Mouse (Mus musculus) liver, embryonic 14.5 days (tissue): ENCODE results near the gene Plekha1. TPM values are rescaled to one million over a fixed set of nuclear protein-coding genes. Genes with fewer than 3 reads are reported as not detected.
A peak's percentile ranks its signal among the peaks of the same experiment; 100 is the strongest.

ENCODE experiments used
- ATAC-seq: fragments of 200-750 bp; cut with Nextera tagmentation; 2 replicates; pipeline ENCODE4 v1.8.0; 2017; ENCODE audit warnings: moderate number of reproducible peaks, mild to moderate bottlenecking, moderate library complexity; ENCODE audit not compliant: insufficient read depth
- DNase-seq, 3 experiments: peaks; one replicate each; pipeline ENCODE4 v3.0.0-alpha.2; 2012 to 2013; ENCODE audit warnings: low read depth in 3 of 3, low spot score in 3 of 3
- H3K27ac ChIP-seq: fragments of 300-500 bp; sonication (generic); 2 replicates; pipeline ENCODE4 v1.5.1; 2014; ENCODE audit warnings: moderate library complexity, mild to moderate bottlenecking, control low read depth, inconsistent platforms
- H3K27me3 ChIP-seq: fragments of 300-500 bp; sonication (generic); 2 replicates; pipeline ENCODE4 v1.6.1; 2014; ENCODE audit warnings: mild to moderate bottlenecking, low read length, moderate library complexity; ENCODE audit not compliant: control insufficient read depth, insufficient read depth
- H3K36me3 ChIP-seq: fragments of 300-500 bp; sonication (generic); replicated peaks from 2 replicates; pipeline ENCODE4 v1.6.1; 2014; ENCODE audit warnings: low read depth; ENCODE audit not compliant: control insufficient read depth, insufficient read depth
- H3K4me1 ChIP-seq, 2 experiments: fragments of 200-500 bp in 1 of 2; fragments of 300-500 bp in 1 of 2; sonication (generic) in 1 of 2; replicated peaks; 2 replicates each; pipeline ENCODE4 v1.6.1; 2012 to 2014; ENCODE audit warnings: antibody characterized with exemption in 1 of 2, inconsistent platforms in 1 of 2, low read length in 1 of 2; ENCODE audit not compliant: control insufficient read depth in 2 of 2, insufficient read depth in 2 of 2
- H3K4me2 ChIP-seq: fragments of 300-500 bp; sonication (generic); 2 replicates; pipeline ENCODE4 v1.6.1; 2014; ENCODE audit warnings: low read depth, mild to moderate bottlenecking, control low read depth, moderate library complexity
- H3K4me3 ChIP-seq, 2 experiments: fragments of 200-500 bp in 1 of 2; fragments of 300-500 bp in 1 of 2; sonication (generic) in 1 of 2; 2 replicates each; pipeline ENCODE4 v1.5.1; 2012 to 2014; ENCODE audit warnings: low read depth in 2 of 2, low read length in 2 of 2, mild to moderate bottlenecking in 2 of 2, control low read depth in 1 of 2, inconsistent platforms in 1 of 2, moderate library complexity in 1 of 2; ENCODE audit not compliant: insufficient read depth in 1 of 2
- H3K9ac ChIP-seq: fragments of 300-500 bp; sonication (generic); replicated peaks from 2 replicates; pipeline ENCODE4 v1.6.1; 2014; ENCODE audit warnings: mild to moderate bottlenecking, control low read depth, moderate library complexity
- H3K9me3 ChIP-seq: fragments of 300-500 bp; sonication (generic); 2 replicates; pipeline ENCODE4 v1.6.1; 2016; ENCODE audit warnings: low read length, mixed read lengths; ENCODE audit not compliant: control insufficient read depth
- CTCF ChIP-seq: IDR thresholded peaks from 2 replicates; pipeline ENCODE4 v1.5.1; 2016; ENCODE audit warnings: antibody characterized with exemption, low read depth, control low read depth
- EP300 ChIP-seq: IDR thresholded peaks from 2 replicates; pipeline ENCODE4 v1.6.1; 2016; ENCODE audit warnings: antibody characterized with exemption, low read depth
- WGBS: fragments of 180-500 bp; shearing (Covaris S2); extraction: QIAGEN DNeasy Blood & Tissue Kit; methylation state at CpG from one replicate; pipeline ENCODE4 v1.1.7; 2014; ENCODE audit not compliant: insufficient replicate concordance; 5-methylcytosine and 5-hydroxymethylcytosine counted together
- polyA plus RNA-seq, 2 experiments: library from polyadenylated mRNA; depleted of rRNA in 1 of 2; stranded (reverse) in 1 of 2; unstranded in 1 of 2; fragments of >200 nt; fragmentation: Nextera tagmentation in 1 of 2; extraction: Ambion mirVana in 1 of 2; gene quantifications; 2 replicates each; pipeline versions ENCODE4 v1.2.1 to v1.2.3; 2012 to 2014

The Plekha1 gene
- polyA plus RNA-seq, 2 experiments, result 5.0 to 7.1 TPM

DNA sequence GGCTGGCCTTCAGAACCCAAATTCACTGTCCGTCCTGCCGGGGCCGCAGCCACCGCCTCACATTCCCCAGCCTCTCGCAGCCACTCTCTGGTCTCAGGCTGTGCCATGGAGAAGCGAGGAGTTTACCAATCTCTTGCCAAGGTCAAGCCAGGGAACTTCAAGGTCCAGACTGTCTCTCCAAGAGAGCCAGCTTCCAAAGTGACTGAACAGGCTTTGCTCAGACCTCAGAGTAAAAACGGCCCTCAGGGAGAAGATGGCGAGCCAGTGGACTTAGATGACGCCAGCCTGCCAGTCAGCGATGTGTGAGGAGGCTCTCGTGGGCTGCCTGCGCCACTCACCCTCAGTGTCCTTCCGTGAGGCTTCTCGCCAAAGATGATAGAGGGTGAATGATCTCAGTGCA, 45.3 kb downstream of the Plekha1 start:
- Histone ChIP-seq H3K4me3 (no peak overlapping the region), H3K27ac (no peak overlapping the region), H3K9me3 (no peaks in the 10 kb centered on the region), H3K9ac (no peak overlapping the region), H3K4me1 (no peaks in the 10 kb centered on the region), H3K27me3 (no peaks in the 10 kb centered on the region), H3K36me3 (no peaks in the 10 kb centered on the region), H3K4me2 (no peak overlapping the region)
- no peak for ATAC-seq
- 76% methylated on average over 14 of the region's 14 CpGs for WGBS
- no peak for DNase-seq
- TF ChIP-seq CTCF (no peak), EP300 (no peak)

DNA sequence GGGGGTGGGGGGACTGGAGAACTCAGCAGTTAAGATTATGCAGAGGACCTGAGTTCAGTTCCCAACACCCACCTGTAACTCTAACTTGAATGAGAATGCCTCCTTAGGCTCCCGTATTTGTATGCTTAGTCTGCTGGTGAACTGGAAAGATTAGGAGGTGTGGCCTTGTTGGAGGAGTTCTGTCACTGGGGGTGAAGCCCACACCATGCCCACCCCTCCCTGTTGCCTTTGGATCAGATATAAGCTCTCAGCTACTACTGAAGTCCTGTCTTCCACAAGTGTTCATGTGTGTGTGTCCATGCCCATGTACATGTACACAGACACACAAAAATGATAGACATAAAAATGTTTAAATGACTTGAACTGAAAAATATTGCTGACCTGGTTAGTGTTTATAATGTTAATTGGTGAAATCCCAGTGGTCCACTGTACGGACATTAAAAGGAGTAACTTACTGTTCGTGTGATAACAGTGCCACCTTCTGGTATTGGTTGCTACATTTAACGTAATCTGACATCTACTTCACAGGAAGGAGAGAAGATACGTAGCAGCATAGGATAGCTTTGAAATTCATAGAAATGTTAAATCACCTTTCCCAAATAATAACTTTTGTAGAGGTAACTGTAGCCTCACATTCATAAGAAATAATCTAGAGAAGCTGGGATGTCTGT, 49.3 kb downstream of the Plekha1 start:
- WGBS, result 38% methylated on average over 5 of the region's 5 CpGs
- TF ChIP-seq CTCF, result peak; percentile 33; the same call in 1 of the 2 replicates
- no peak for TF ChIP-seq EP300
- H3K9ac ChIP-seq, result no peak overlapping the region
- no peaks in the 10 kb centered on the region for H3K9me3 ChIP-seq
- no peak overlapping the region for H3K4me3 ChIP-seq
- ATAC-seq (no peak), DNase-seq (no peak)
- H3K27me3 ChIP-seq, result no peaks in the 10 kb centered on the region
- no peaks in the 10 kb centered on the region for H3K4me1 ChIP-seq
- H3K4me2 ChIP-seq, result no peak overlapping the region
- no peaks in the 10 kb centered on the region for H3K36me3 ChIP-seq
- H3K27ac ChIP-seq, result no peak overlapping the region

DNA sequence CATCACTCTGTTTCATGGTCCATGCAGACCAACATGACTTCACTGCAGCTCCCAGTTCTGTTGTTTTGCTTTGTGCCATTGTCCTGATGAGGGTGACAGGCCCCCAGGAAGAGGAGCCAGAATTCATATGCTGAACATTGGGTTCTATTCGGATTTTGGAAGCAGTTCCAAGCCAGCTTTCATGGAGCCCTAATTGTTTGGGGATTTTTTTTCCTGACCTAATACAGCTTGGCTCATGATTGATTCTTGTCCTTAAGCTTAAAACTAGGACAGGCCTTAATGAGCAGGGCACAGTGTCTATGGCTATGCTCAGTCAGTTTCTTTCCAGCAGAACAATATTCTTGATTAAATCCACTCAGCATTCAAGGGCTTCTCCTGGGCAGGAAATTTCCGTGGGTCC, 52.7 kb downstream of the Plekha1 start:
- no peak overlapping the region for H3K27ac ChIP-seq
- H3K9me3 ChIP-seq, result no peaks in the 10 kb centered on the region
- no peaks in the 10 kb centered on the region for H3K27me3 ChIP-seq
- no peak for TF ChIP-seq EP300
- TF ChIP-seq CTCF, result no peak
- no peaks in the 10 kb centered on the region for H3K36me3 ChIP-seq
- no peak overlapping the region for H3K4me2 ChIP-seq
- WGBS, result 36% methylated on average over 2 of the region's 2 CpGs
- H3K9ac ChIP-seq, result no peak overlapping the region
- ATAC-seq (no peak), DNase-seq (no peak)
- no peaks in the 10 kb centered on the region for H3K4me1 ChIP-seq
- no peak overlapping the region for H3K4me3 ChIP-seq

DNA sequence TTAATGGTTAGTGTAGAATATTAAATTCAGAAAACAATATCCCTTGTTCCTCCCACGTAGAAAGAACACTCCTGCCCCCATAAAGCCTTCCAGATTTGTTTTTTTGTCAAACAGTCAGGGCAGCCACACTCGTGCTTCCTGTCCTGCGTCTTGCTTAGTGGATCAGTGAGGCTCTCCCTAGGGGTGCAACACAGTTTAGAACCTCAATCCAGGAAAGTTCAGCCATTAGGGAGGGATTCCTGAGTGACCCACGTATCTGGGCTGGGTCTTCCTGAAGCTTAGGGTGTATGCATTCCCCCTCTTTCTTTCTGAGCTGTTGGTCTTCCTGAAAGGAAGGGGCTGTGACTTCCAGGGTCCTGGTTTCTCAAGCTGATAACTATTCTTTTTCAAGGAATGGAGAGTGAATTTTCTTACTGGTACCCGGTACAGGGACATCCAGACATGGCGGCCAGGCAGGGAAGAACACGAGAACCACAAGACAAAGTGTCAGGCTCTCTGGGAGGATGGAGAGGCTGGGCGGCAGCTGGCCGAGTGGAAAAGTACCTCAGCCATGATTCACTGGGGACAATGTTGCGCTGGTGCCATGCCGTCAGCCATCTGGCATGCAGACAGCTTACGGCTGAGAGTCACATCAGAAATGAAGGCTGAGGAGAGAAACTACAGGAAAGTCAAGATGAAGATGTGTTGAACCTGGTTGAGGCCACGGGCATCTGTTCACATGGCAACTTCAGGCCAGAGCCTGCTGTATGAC, 57.6 kb downstream of the Plekha1 start:
- TF ChIP-seq EP300 (no peak), CTCF (no peak)
- H3K4me3 ChIP-seq, result no peak overlapping the region
- no peaks in the 10 kb centered on the region for H3K27me3 ChIP-seq
- no peaks in the 10 kb centered on the region for H3K9me3 ChIP-seq
- no peaks in the 10 kb centered on the region for H3K4me1 ChIP-seq
- DNase-seq (no peak), ATAC-seq (no peak)
- H3K36me3 ChIP-seq, result no peaks in the 10 kb centered on the region
- WGBS, result 50% methylated on average over 13 of the region's 13 CpGs
- no peak overlapping the region for H3K9ac ChIP-seq
- H3K27ac ChIP-seq, result no peak overlapping the region
- H3K4me2 ChIP-seq, result no peak overlapping the region

DNA sequence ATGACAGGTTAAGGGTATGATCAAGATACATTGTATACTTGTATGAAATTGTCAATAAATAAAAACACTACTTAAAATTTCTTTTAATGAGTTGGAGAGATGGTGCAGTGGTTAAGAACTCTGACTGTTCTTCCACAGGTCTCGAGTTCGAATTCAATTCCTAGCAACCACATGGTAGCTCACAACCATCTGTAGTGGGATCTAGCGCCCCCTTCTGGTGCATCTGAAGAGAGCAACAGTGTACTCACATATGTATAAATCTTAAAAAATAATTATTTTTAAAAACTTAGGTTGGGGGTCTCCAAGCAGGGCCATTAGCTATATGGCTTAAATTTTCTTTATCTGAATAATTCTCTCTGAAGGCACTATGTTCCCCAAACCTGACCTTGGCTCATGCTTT, 64.8 kb downstream of the Plekha1 start:
- H3K4me2 ChIP-seq, result no peak overlapping the region

More for the DNA sequence above, 64.8 kb downstream of the Plekha1 start:
- no peaks in the 10 kb centered on the region for H3K4me1 ChIP-seq
- peaks cover 20% of the 10 kb centered on the region for H3K27me3 ChIP-seq
- ATAC-seq (no peak), DNase-seq (no peak)
- TF ChIP-seq EP300, result no peak
- TF ChIP-seq CTCF, result peak; percentile 36; the same call in 1 of the 2 replicates
- WGBS, result 39% methylated on average over 3 of the region's 3 CpGs
- no peak overlapping the region for H3K9ac ChIP-seq
- no peak overlapping the region for H3K27ac ChIP-seq
- no peaks in the 10 kb centered on the region for H3K9me3 ChIP-seq
- H3K36me3 ChIP-seq, result no peaks in the 10 kb centered on the region
- no peak overlapping the region for H3K4me3 ChIP-seq
